Mouse (Mus musculus) erythroblast, embryonic 14.5 days (primary cell): ENCODE data around the gene Nsa2.

ENCODE experiments used
- GATA1 ChIP-seq: IDR thresholded peaks from 2 replicates; pipeline ENCODE4 v1.6.1; 2012; ENCODE audit warnings: low read length, inconsistent platforms, mixed read lengths
- TAL1 ChIP-seq: IDR thresholded peaks from 3 replicates; pipeline ENCODE4 v1.6.1; 2012; ENCODE audit warnings: low read length, inconsistent platforms, mixed read lengths

DNA sequence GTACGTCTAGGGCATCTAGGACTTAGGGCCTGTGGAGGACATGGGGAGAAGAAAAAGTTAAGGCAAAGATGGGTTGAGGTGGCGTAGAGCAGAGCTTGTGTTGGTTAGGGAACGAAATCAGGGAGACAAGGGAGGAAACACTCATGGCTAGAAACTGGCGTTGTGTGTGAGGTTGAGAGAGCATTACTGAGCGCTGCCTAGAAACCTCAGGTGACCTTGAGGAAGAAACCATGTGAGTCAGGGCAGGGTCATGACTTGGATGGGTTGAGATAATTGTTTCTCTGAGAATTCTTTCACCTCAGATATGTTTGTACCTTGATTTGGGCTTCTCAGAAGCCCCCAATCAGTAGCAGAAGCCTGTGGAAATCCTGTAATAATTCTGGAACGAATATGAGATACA, 50.3 kb downstream of the Nsa2 start:
- TF ChIP-seq GATA1 (no peak), TAL1 (no peak)
